10 mouse cellular contexts compared by ENCODE assay signal in genomic region chr13:31179407-31180001, GRCm38 (mm10).
DNase-seq lines count a peak whose midpoint lies in the region; ATAC-seq and TF ChIP-seq lines count a peak whose summit lies in the region.
"Had no signal": no experiment of that assay in that cellular context is flagged by ENCODE, and none has a peak within 500 bp of the region (broad histone marks: within the 10 kb centered on the region; RNA-seq: fewer than 3 reads in every experiment).

No protein-coding gene starts in this region.

- H3K4me2 ChIP-seq in heart, embryonic 11.5 days = peak overlapping the region; percentile 16; the same call in 1 of the 2 replicates
- no peak overlapping the region for H3K4me2 ChIP-seq in stomach, postnatal 0 days (replicated peaks; ENCODE audit: low read depth)
- H3K4me2 ChIP-seq: neural tube, embryonic 12.5 days had no signal

- no peaks in the 10 kb centered on the region for H3K27me3 ChIP-seq in heart, embryonic 11.5 days (ENCODE audit: control insufficient read depth, insufficient read depth, low read length)
- H3K27me3 ChIP-seq in stomach, postnatal 0 days (ENCODE audit: control insufficient read depth, insufficient read depth, low read length) = no peaks in the 10 kb centered on the region
- H3K27me3 ChIP-seq: neural tube, embryonic 12.5 days had no signal

- no peak for DNase-seq in heart, adult 18-20 months
- DNase-seq in cerebellum, adult 9-10 months = peak; percentile 39
- peak; percentile 11 to 20 for DNase-seq in layer of hippocampus, adult 18-20 months (ENCODE audit: low spot score in 2 of 2)
- DNase-seq in lung, postnatal 36 days = peak; percentile 46
- no peak for DNase-seq in stomach, postnatal 0 days (ENCODE audit: low spot score)
- DNase-seq in heart, postnatal 25 days (ENCODE audit: low spot score) = no peak

- intact Hi-C loops in heart, postnatal 25 days (cut with DNase I) = no loop called here

- no peak for TF ChIP-seq EP300 in stomach, postnatal 0 days (optimal IDR thresholded peaks at IDR 0.05)

- H3K27ac ChIP-seq in heart, embryonic 11.5 days (ENCODE audit: low read depth, low read length) = no peak overlapping the region
- peak overlapping the region; percentile 58 for H3K27ac ChIP-seq in stomach, postnatal 0 days (replicated peaks)
- H3K27ac ChIP-seq: neural tube, embryonic 12.5 days had no signal

- H3K4me1 ChIP-seq in heart, embryonic 11.5 days (ENCODE audit: control insufficient read depth, insufficient read depth, low read length) = peaks cover 5% of the 10 kb centered on the region; the same call in 1 of the 2 replicates
- H3K4me1 ChIP-seq in stomach, postnatal 0 days (replicated peaks; ENCODE audit: control insufficient read depth, insufficient read depth) = no peaks in the 10 kb centered on the region; the same call in 1 of the 2 replicates
- H3K4me1 ChIP-seq: neural tube, embryonic 12.5 days had no signal

- H3K9ac ChIP-seq in heart, embryonic 11.5 days (ENCODE audit: low read depth, low read length) = 0 out of 2 replicates have a peak overlapping the region, but pooled peaks have one; percentile 34
- no peak overlapping the region for H3K9ac ChIP-seq in stomach, postnatal 0 days (ENCODE audit: low read length)
- H3K9ac ChIP-seq: neural tube, embryonic 12.5 days had no signal

- 33% methylated on average over 12 of the region's 12 CpGs for WGBS in heart, embryonic 11.5 days (ENCODE audit: insufficient replicate concordance)
- 50% methylated on average over 12 of the region's 12 CpGs for WGBS in stomach, postnatal 0 days

- ATAC-seq in heart, embryonic 11.5 days (replicated peaks; ENCODE audit: insufficient number of reproducible peaks, low FRiP score, low TSS enrichment) = no peak
- ATAC-seq in hematopoietic stem cell, adult 5-6 weeks (replicated peaks in 1 of 2; ENCODE audit: insufficient read depth in 1 of 2, low FRiP score in 2 of 2, low TSS enrichment in 1 of 2, low read depth in 1 of 2, poor library complexity in 2 of 2, severe bottlenecking in 2 of 2) = peak; percentile 68 to 77
- peak; percentile 71 for ATAC-seq in stomach, postnatal 0 days (ENCODE audit: low FRiP score, low TSS enrichment)

- no peak overlapping the region for H3K4me3 ChIP-seq in heart, embryonic 11.5 days (ENCODE audit: low read depth, low read length)
- no peak overlapping the region for H3K4me3 ChIP-seq in stomach, postnatal 0 days (ENCODE audit: low read depth, low read length)
- H3K4me3 ChIP-seq: neural tube, embryonic 12.5 days had no signal

- TF ChIP-seq CTCF in stomach, postnatal 0 days (IDR thresholded peaks at IDR 0.05; ENCODE audit: low read depth) = no peak

- no peaks in the 10 kb centered on the region for H3K36me3 ChIP-seq in heart, embryonic 11.5 days (ENCODE audit: control insufficient read depth, insufficient read depth, low read length)
- no peaks in the 10 kb centered on the region for H3K36me3 ChIP-seq in stomach, postnatal 0 days (ENCODE audit: control insufficient read depth, insufficient read depth, low read length)
- H3K36me3 ChIP-seq: G1E; neural tube, embryonic 12.5 days had no signal

- no peaks in the 10 kb centered on the region for H3K9me3 ChIP-seq in heart, embryonic 11.5 days (replicated peaks; ENCODE audit: control insufficient read depth, low read length)
- no peaks in the 10 kb centered on the region for H3K9me3 ChIP-seq in stomach, postnatal 0 days (ENCODE audit: control insufficient read depth, low read length)
- H3K9me3 ChIP-seq: G1E; neural tube, embryonic 12.5 days had no signal

Comparison
In these comparisons a context has a peak if more than half of its experiments do, and no peak if none do; other contexts are left out.
1. DNase-seq: peak in cerebellum, adult 9-10 months (single experiment), layer of hippocampus, adult 18-20 months (2 of 2) and lung, postnatal 36 days (single experiment); none in heart, adult 18-20 months (0 of 2), stomach, postnatal 0 days (single experiment) and heart, postnatal 25 days (single experiment).